Mouse (Mus musculus) urinary bladder, postnatal 10 days (tissue): ENCODE data around the gene Gm45808.
"Not testable (repeated sequence)": the region's sequence is repeated elsewhere in the genome, so short reads cannot be mapped to it uniquely, and the experiment has no call there.

Experiments
- DNase-seq: peaks from one replicate; pipeline ENCODE4 v3.0.0; 2022; ENCODE audit warnings: low spot score

Gene Gm45808

GRCm38 (mm10) chr7:45467090-45467670, 19.4 kb downstream of the Gm45808 start:
- no peak for DNase-seq

GRCm38 (mm10) chr7:45466283-45467089, 20.1 kb downstream of the Gm45808 start, which contains the start of gene Bax:
TSS of gene Bax (minus strand) at chr7:45466898.
- DNase-seq, result peak; percentile 84

- no peak for DNase-seq
Observed at GRCm38 (mm10) chr7:45465549-45465948, 21.1 kb downstream of the Gm45808 start.

GRCm38 (mm10) chr7:45465112-45465511, 21.5 kb downstream of the Gm45808 start:
- no peak for DNase-seq

GRCm38 (mm10) chr7:45463987-45464778, 22.4 kb downstream of the Gm45808 start:
- DNase-seq, result no peak

GRCm38 (mm10) chr7:45462868-45463267, 23.7 kb downstream of the Gm45808 start:
- DNase-seq, result not testable (repeated sequence)

GRCm38 (mm10) chr7:45462325-45462724, 24.3 kb downstream of the Gm45808 start:
- no peak for DNase-seq

GRCm38 (mm10) chr7:45461781-45462180, 24.8 kb downstream of the Gm45808 start:
- no peak for DNase-seq

- DNase-seq, result no peak
Observed at GRCm38 (mm10) chr7:45461326-45461725, 25.3 kb downstream of the Gm45808 start.

GRCm38 (mm10) chr7:45460860-45461314, 25.7 kb downstream of the Gm45808 start:
- no peak for DNase-seq

- DNase-seq, result no peak
Observed at GRCm38 (mm10) chr7:45460377-45460776, 26.2 kb downstream of the Gm45808 start.

- peak; percentile 92 for DNase-seq
Observed at GRCm38 (mm10) chr7:45459564-45460140, 27.0 kb downstream of the Gm45808 start, which contains the start of gene Ftl1. TSS of gene Ftl1 (minus strand) at chr7:45459884.

GRCm38 (mm10) chr7:45458748-45459563, 27.7 kb downstream of the Gm45808 start:
- DNase-seq, result peak; percentile 58

- DNase-seq, result no peak
Observed at GRCm38 (mm10) chr7:45457204-45458060, 29.2 kb downstream of the Gm45808 start.

- DNase-seq, result no peak
Observed at GRCm38 (mm10) chr7:45456721-45457203, 29.8 kb downstream of the Gm45808 start.

GRCm38 (mm10) chr7:45455932-45456696, 30.5 kb downstream of the Gm45808 start:
- no peak for DNase-seq

GRCm38 (mm10) chr7:45454971-45455370, 31.6 kb downstream of the Gm45808 start:
- DNase-seq, result no peak

GRCm38 (mm10) chr7:45451344-45451982, 35.1 kb downstream of the Gm45808 start:
- DNase-seq, result no peak

- no peak for DNase-seq
Observed at GRCm38 (mm10) chr7:45449974-45450373, 36.6 kb downstream of the Gm45808 start.
